Mouse (Mus musculus) heart, adult 18-20 months (tissue): ENCODE data around the gene Fgfr2. TPM values are rescaled to one million over a fixed set of nuclear protein-coding genes. Genes with fewer than 3 reads are reported as not detected.

Experiments
- DNase-seq, 2 experiments: peaks; one replicate each; pipeline ENCODE4 v3.0.0; 2021 to 2022; ENCODE audit warnings: mixed read lengths in 1 of 2
- total RNA-seq, 2 experiments: library from RNA; stranded (reverse); gene quantifications; 2 replicates each; pipeline ENCODE4 v1.2.3; 2021

The Fgfr2 gene
- total RNA-seq, 2 experiments from 2014 or later: 1.3 to 2.6 TPM

DNA sequence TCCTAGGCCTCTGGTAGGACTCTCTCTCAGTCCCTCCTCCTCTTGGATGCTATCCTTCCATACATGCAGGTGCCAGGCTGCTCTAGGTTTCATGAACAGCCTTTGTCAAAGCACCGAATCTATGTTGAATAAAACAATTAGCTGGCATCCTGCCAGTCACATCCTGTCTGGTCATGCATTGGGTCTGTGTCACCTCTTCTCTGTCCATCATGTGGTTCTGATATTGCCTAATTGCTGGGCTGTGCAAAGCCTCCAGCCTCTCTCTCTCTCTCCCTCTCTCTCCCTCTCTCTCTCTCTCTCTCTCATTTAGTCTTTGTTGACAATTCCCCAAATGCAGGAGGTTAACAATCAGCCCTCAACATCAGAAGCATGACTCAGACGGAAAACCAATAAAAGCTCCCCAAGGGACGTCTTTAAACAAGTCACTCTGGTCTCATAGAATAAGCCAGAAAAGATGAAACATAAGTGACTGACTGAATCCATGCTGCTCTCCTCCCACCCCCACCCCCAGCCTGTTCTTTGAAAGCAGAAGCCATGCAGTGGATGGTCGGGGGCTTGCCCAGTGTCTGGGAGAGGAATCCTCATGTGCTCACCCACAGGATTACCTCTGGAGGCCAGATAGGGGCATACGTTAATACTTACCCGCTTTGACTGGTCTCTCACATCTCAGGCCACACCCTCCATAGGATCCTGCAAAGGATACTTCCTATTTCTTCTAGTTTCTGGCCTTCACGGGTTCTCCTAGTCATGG is 953.6 kb downstream of the Fgfr2 start:
- no peak for DNase-seq

- DNase-seq: no peak
These were observed 955.9 kb downstream of the Fgfr2 start for GRCm38 (mm10) chr7:132167239-132167638.

DNA sequence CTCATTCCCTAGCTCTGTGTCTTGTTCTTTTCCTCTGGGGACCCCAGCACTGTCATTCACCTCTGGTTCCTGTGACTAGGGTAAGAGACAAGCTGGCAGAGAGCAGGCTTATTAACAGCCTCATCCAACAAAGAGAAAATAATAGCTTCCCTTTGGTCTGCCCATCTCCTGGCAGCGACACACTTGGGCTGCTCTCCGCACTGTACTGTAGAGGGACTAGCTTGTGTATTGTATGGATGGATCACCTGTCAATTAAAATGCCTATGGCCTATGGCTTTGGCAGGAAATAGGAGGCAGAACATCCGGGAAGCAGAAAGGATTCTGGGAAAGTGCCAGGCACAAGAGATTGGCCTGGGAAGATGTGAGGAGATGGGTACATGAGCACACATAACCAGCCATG is 960.9 kb downstream of the Fgfr2 start:
- no peak for DNase-seq

DNA sequence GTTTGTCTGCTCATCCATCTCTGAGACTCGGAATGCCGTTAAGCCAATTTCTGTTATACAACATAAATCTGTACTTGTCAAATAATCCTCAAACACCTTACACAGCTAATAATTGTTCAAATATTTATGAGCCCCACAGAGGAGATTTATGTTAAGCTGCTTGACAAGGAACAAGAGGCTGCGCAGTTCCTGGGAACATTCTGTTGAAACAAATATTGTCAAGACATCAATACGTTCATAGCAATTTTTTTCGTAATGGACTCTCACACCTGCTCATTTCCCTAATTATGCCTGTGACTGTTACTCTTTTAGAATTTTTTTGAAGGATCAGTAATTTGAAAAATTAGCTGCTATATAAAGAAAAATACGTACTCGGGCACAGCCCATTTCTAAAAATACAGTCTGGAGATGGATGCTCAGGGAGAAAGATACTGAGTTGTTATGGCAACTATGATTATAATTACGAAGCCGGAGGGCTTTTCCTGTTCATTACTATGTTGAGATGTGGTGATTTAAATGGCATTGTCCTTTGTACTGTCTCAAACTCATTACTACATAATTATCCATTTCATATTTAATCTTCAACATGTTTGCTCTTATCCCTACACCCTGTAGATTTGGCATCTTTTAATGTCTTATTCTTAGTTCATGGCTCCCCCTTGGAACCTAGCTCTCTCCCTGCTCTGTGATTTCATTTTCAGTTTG is 964.7 kb downstream of the Fgfr2 start:
- DNase-seq: no peak

- peak in 1 of 2 experiments; percentile 6 for DNase-seq
These were observed 968.7 kb downstream of the Fgfr2 start, which contains the start of gene Cpxm2 for GRCm38 (mm10) chr7:132154368-132154961. Gene Cpxm2, minus strand, starts transcription at chr7:132154739.

DNA sequence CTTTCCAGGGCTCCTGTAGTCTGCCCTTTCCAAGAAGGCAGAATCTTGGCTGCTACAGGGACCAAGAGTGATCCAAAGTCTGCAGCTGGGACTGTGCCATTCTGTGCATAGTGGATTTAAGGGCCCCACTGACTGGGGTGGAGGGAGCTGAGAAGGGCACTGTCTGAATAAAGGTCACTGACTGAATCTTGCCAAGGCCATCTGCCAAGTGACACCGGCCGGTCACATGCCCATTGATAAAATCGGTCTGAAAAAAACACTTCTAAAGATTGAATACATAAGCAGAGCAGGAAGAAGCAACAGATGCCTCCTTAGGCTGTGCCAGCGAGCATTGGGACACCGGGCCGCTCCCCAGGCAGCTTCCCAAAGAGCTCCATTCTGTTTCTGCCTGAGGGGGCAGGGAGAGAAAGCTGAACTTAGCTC is 969.4 kb downstream of the Fgfr2 start:
- peak; percentile 1 to 3 for DNase-seq

- DNase-seq: no peak
These were observed 977.8 kb downstream of the Fgfr2 start for GRCm38 (mm10) chr7:132145227-132145800.

DNA sequence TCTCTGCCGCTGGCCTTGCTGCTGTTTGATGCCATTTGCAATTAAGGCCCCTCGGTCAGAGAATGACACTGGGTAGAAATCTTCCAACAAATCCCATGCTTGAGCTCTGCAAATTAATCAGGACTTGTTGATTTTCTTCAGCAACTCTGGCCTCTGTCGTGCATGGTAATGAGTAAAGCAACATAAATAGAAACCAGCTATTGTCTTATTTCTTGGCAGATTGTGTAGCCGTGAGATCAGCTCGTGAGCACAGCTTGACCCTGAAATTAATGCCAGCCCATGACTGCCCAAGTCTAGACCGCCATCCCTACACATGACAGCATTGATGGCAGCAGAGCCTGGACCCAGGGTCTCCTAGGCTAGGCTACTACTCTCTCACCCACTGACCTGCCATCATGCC is 994.5 kb downstream of the Fgfr2 start:
- no peak for DNase-seq

- DNase-seq: no peak
These were observed 998.2 kb downstream of the Fgfr2 start for GRCm38 (mm10) chr7:132124948-132125347.

GRCm38 (mm10) chr7:132123211-132123610 is 999.9 kb downstream of the Fgfr2 start:
- peak; percentile 31 to 45 for DNase-seq

DNA sequence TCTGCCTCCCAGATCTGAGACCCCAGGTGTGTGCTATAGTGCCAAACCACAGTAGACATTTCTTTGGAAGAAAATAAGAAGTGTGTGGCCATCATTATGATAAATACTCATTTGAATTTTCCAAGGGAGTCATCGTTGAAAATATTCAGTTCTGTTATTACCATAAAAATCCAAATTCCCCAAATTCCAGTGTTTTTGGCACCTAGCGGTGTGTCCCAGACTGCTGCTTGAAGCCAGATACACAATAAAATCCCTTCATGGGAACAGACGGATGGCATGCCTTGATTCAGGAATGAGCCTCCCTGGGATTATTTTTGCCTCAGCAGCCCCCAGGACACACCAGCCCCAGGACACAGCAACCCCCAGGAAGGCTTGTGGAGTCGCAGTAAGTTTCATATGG is 1003.3 kb downstream of the Fgfr2 start:
- no peak for DNase-seq

GRCm38 (mm10) chr7:132111770-132112169 is 1011.4 kb downstream of the Fgfr2 start:
- DNase-seq: peak in 1 of 2 experiments; percentile 18

DNA sequence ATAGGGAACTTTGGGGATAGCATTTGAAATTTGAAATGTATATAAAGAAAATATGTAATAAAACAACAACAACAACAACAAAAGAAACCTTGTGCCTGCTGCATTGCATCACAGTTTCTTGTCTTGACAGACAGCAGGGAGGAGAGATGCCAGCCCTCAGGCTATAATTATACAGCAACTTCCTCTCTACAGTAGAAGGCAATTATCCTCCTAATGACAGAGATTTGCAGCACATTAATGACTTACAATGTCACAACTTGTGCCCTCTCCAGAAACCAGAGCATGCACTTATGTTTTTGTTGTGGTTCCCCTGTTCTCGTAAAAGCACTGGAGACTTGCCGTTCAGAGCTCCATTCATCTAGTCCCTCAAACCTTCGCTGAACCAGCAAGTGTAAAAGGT is 1012.8 kb downstream of the Fgfr2 start:
- DNase-seq: no peak

DNA sequence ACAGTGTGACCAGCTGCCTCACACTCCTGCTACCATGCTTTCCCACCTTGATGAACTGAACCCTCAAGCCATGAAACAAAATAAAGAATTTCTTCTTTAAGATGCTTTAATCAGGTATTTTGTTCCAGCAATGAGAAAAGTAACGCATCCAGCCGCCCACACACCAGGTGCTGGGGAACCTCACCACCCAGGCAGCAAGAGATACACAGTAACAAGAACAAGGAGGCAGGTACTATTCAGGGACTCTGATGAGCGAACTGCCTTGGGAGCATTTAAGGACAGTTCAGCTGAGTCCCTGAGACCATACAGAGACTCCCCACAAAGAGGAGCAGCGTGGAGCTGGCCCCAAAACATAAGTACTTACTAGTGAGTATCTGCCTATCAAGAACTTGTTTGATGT is 1016.3 kb downstream of the Fgfr2 start:
- no peak for DNase-seq

DNA sequence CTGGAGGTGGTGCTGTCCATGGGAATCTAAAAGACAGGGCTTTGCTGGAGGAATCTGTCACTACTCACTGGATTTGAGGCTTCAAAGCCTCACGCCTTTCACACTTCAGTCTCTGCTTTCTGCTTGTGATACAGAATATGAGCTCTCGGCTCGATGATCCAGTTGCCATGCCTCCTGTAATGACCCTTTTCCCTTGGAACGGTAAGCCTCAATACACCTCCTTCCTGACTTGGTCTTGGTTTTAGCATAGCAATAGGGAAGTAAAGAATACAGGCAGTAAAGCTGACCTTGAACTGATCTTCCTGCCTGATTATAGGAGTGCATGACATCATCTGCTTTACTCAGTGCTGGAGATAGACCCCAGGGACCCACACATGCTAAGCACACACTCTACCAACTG is 1017.8 kb downstream of the Fgfr2 start:
- no peak for DNase-seq

GRCm38 (mm10) chr7:132098441-132098840 is 1024.7 kb downstream of the Fgfr2 start:
- DNase-seq: no peak

DNA sequence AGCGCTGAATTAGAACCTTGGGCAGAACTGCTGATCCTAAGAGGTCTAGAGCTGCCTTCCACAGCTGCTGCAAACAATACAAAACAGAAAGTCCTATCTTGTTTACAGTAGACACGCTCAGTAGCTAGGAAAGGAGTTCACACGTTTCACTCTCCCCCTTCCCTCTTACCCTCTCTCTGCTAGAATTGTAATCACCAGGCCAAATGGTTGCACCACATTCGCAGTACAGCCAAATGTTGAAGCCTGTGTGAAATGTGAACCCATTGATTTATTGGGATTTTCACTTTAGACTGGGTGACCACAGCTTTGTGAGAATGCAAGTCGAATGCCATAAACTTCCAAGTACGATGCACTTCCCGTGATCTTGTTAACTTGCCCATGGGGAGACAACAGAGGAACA is 1028.5 kb downstream of the Fgfr2 start:
- peak in 1 of 2 experiments; percentile 32 for DNase-seq

GRCm38 (mm10) chr7:132091551-132091950 is 1031.6 kb downstream of the Fgfr2 start:
- peak in 1 of 2 experiments; percentile 23 for DNase-seq

DNA sequence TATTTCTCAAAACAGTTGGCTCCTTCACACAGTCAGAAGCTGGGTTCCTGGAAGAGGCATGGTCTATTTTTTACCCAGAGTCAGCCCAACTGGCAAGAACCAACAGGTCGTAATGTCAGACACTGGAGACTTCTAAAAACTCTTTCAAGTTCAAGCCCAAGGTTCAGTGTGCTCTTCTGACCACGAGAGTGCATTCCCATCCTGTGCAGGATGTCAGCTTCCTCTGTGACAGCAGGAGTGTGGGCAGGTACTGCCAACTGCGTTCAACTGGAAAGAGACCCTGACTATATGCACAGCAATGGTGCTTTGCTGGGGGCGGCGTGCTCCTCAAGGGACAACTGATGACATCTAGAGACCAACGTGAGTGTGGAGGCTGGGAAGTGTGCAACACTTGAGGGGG is 1034.5 kb downstream of the Fgfr2 start:
- DNase-seq: peak; percentile 9 to 37

DNA sequence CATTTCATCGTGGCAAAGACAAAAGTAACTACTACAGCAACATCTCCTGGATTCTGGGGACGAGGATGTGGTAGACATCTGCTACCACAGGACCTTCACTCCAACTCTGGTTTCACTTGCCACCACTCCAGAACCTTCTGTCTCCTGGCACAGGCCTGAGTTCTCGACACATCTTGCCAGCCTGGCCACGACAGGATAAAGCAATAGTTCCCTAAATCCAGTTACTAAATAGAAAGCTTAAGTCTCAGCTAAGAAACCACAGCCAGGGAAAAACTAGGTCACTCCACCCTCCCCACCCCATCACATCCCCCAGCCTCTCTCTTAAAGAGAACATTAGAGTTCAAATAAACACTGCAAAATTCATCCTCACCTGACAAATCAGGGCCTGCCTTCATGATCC is 1035.0 kb downstream of the Fgfr2 start:
- peak; percentile 25 for DNase-seq

GRCm38 (mm10) chr7:132075825-132076224 is 1047.3 kb downstream of the Fgfr2 start:
- no peak for DNase-seq

- no peak for DNase-seq
These were observed 1048.6 kb downstream of the Fgfr2 start for GRCm38 (mm10) chr7:132074503-132074902.
